Mouse (Mus musculus) megakaryocyte, embryonic 14.5 days (primary cell): Measurements from ENCODE around the gene Prl7a2.

Experiments used
- FLI1 ChIP-seq: IDR thresholded peaks from 2 replicates; pipeline ENCODE4 v1.6.1; 2012; ENCODE audit warnings: low read length, inconsistent platforms, mixed read lengths
- GATA1 ChIP-seq: IDR thresholded peaks from 3 replicates; pipeline ENCODE4 v1.6.1; 2012; ENCODE audit warnings: mixed read lengths, low read length, inconsistent platforms, borderline replicate concordance

GRCm38 (mm10) chr13:27642393-27642792 lies 25.4 kb downstream of the Prl7a2 start, which contains the start of gene Prl7a1:
- no peak for TF ChIP-seq GATA1
- TF ChIP-seq FLI1 = no peak
